In genomic region chr1:195232658-195233057, GRCm38 (mm10) we compare ENCODE assay signal across 10 mouse cellular contexts. TPM values are rescaled to one million over a fixed set of nuclear protein-coding genes. Genes with fewer than 3 reads are reported as not detected.
DNase-seq lines count a peak whose midpoint lies in the region; ATAC-seq and TF ChIP-seq lines count a peak whose summit lies in the region.
"Had no signal": no experiment of that assay in that cellular context is flagged by ENCODE, and none has a peak within 500 bp of the region (broad histone marks: within the 10 kb centered on the region; RNA-seq: fewer than 3 reads in every experiment).

No protein-coding gene starts in this region.

- TF ChIP-seq CTCF in hindbrain, postnatal 0 days (IDR thresholded peaks at IDR 0.05; ENCODE audit: low read depth) = peak; percentile 81
- TF ChIP-seq CTCF in left cerebral cortex, adult 2 months (IDR thresholded peaks at IDR 0.05) = peak; percentile 67

- H3K27me3 ChIP-seq in forebrain, embryonic 11.5 days (ENCODE audit: control insufficient read depth, insufficient read depth, low read length) = no peaks in the 10 kb centered on the region
- no peaks in the 10 kb centered on the region for H3K27me3 ChIP-seq in hindbrain, postnatal 0 days (ENCODE audit: insufficient read depth, low read length)
- H3K27me3 ChIP-seq: embryonic facial prominence, embryonic 13.5 days had no signal

- H3K4me1 ChIP-seq in forebrain, embryonic 11.5 days (replicated peaks; ENCODE audit: control insufficient read depth, insufficient read depth, low read length) = no peaks in the 10 kb centered on the region
- no peaks in the 10 kb centered on the region for H3K4me1 ChIP-seq in hindbrain, postnatal 0 days (ENCODE audit: insufficient read depth, low read length)
- H3K4me1 ChIP-seq: embryonic facial prominence, embryonic 13.5 days had no signal

- H3K36me3 ChIP-seq in forebrain, embryonic 11.5 days (ENCODE audit: control insufficient read depth, insufficient read depth, low read length) = no peaks in the 10 kb centered on the region
- no peaks in the 10 kb centered on the region for H3K36me3 ChIP-seq in hindbrain, postnatal 0 days (ENCODE audit: insufficient read depth, low read length)
- H3K36me3 ChIP-seq: embryonic facial prominence, embryonic 13.5 days had no signal

- DNase-seq in testis, postnatal 10 days (ENCODE audit: low spot score) = peak; percentile 49
- DNase-seq in testis, postnatal 14 days (ENCODE audit: low spot score) = no peak
- peak; percentile 54 for DNase-seq in c-Kit-positive CD71-positive TER-119-negative erythroid progenitor cells, embryonic 14.5 days (ENCODE audit: low read depth)
- no peak for DNase-seq in forebrain, embryonic 11.5 days (ENCODE audit: low spot score)
- peak; percentile 74 for DNase-seq in hindbrain, postnatal 0 days (ENCODE audit: low spot score)
- peak; percentile 31 to 34 for DNase-seq in left cerebral cortex, adult 2 months (ENCODE audit: extremely low spot score in 1 of 2, low spot score in 2 of 2)
- DNase-seq in mesoderm, embryonic 11.5 days (ENCODE audit: low read depth, low spot score) = peak; percentile 58
- DNase-seq in spleen, postnatal 36 days (ENCODE audit: low spot score in 2 of 2) = peak; percentile 43 to 61

- H3K4me3 ChIP-seq in forebrain, embryonic 11.5 days (ENCODE audit: low read depth, low read length) = no peak overlapping the region
- no peak overlapping the region for H3K4me3 ChIP-seq in hindbrain, postnatal 0 days (ENCODE audit: low read length)
- no peak overlapping the region for H3K4me3 ChIP-seq in left cerebral cortex, adult 2 months
- H3K4me3 ChIP-seq: embryonic facial prominence, embryonic 13.5 days had no signal

- H3K27ac ChIP-seq in forebrain, embryonic 11.5 days (ENCODE audit: low read depth, low read length) = no peak overlapping the region
- H3K27ac ChIP-seq in hindbrain, postnatal 0 days = no peak overlapping the region
- H3K27ac ChIP-seq in left cerebral cortex, adult 2 months = no peak overlapping the region
- H3K27ac ChIP-seq: embryonic facial prominence, embryonic 13.5 days; macrophage had no signal

- H3K9ac ChIP-seq in forebrain, embryonic 11.5 days (ENCODE audit: low read length) = no peak overlapping the region
- no peak overlapping the region for H3K9ac ChIP-seq in hindbrain, postnatal 0 days (replicated peaks; ENCODE audit: low read length)
- H3K9ac ChIP-seq: embryonic facial prominence, embryonic 13.5 days had no signal

- intact Hi-C loops in left cerebral cortex, adult 2 months (cut with DNase I) = no loop called here

- peak; percentile 73 for ATAC-seq in forebrain, embryonic 11.5 days (replicated peaks; ENCODE audit: low FRiP score)
- peak; percentile 80; the same call in 1 of the 2 replicates for ATAC-seq in hindbrain, postnatal 0 days

- H3K4me2 ChIP-seq in forebrain, embryonic 11.5 days (ENCODE audit: low read depth, low read length, severe bottlenecking) = no peak overlapping the region
- H3K4me2 ChIP-seq in hindbrain, postnatal 0 days (ENCODE audit: low read depth, low read length) = no peak overlapping the region
- H3K4me2 ChIP-seq: embryonic facial prominence, embryonic 13.5 days had no signal

- H3K9me3 ChIP-seq in forebrain, embryonic 11.5 days (ENCODE audit: control insufficient read depth, low read length) = no peaks in the 10 kb centered on the region
- H3K9me3 ChIP-seq in hindbrain, postnatal 0 days (ENCODE audit: low read length) = no peaks in the 10 kb centered on the region
- H3K9me3 ChIP-seq: embryonic facial prominence, embryonic 13.5 days had no signal

RNA-seq across cellular contexts. Expression of gene Cr2, which starts 56.1 kb away (rescaled TPM):
- 0.56 and 0.67 TPM in 2 replicates for polyA plus RNA-seq in forebrain, embryonic 11.5 days (2014; fragmentation: Nextera tagmentation; extraction: Ambion mirVana)
- 0.79 and 3.7 TPM in 2 replicates for total RNA-seq in hindbrain, postnatal 0 days (2014; rRNA removed)
- 0.30 and 0.69 TPM in 2 replicates for polyA plus RNA-seq in hindbrain, postnatal 0 days (2015; fragmentation: Nextera tagmentation; extraction: Ambion mirVana)
- under 1 TPM; 0.35 to 0.38 TPM for total RNA-seq in left cerebral cortex, adult 2 months (2021)
- polyA plus RNA-seq: macrophage had no signal

Comparison
In these comparisons a context has a peak if more than half of its experiments do, and no peak if none do; other contexts are left out.
1. DNase-seq: peak in testis, postnatal 10 days (single experiment), c-Kit-positive CD71-positive TER-119-negative erythroid progenitor cells, embryonic 14.5 days (single experiment), hindbrain, postnatal 0 days (single experiment), left cerebral cortex, adult 2 months (2 of 2), mesoderm, embryonic 11.5 days (single experiment) and spleen, postnatal 36 days (2 of 2); none in testis, postnatal 14 days (single experiment) and forebrain, embryonic 11.5 days (single experiment).